Mouse (Mus musculus): ENCODE measurements around the gene Kri1. TPM values are rescaled to one million over a fixed set of nuclear protein-coding genes. Genes with fewer than 3 reads are reported as not detected.

Gene Kri1
- polyA plus RNA-seq, 1 experiment from 2014 or later = 16.3 TPM

- Histone ChIP-seq H3K4me1 (replicated peaks; ENCODE audit: control insufficient read depth, insufficient read depth, low read length) (peaks cover 12% of the 10 kb centered on the region), H3K9ac (ENCODE audit: low read length) (peak within 1 kb of the TSS; percentile 98), H3K27ac (ENCODE audit: low read depth, low read length) (peak within 1 kb of the TSS; percentile 68), H3K9me3 (ENCODE audit: control insufficient read depth, low read length) (no peaks in the 10 kb centered on the region), H3K36me3 (ENCODE audit: control insufficient read depth, insufficient read depth, low read length) (no peaks in the 10 kb centered on the region; the same call in 1 of the 2 replicates), H3K27me3 (ENCODE audit: control insufficient read depth, insufficient read depth, low read length) (peaks cover 19% of the 10 kb centered on the region), H3K4me2 (ENCODE audit: low read depth, low read length, severe bottlenecking) (peak within 1 kb of the TSS; percentile 82), H3K4me3 (ENCODE audit: low read depth, low read length) (peak within 1 kb of the TSS; percentile 95)
- ATAC-seq (replicated peaks; ENCODE audit: low FRiP score) (peak; percentile 88), DNase-seq (ENCODE audit: low spot score) (peak; percentile 91)
- WGBS = under 1% methylated on average over 80 of the region's 90 CpGs
Observed at GRCm38 (mm10) chr9:21238733-21239464, 48.9 kb downstream of the Kri1 start, which contains the start of gene Keap1. Gene Keap1 (minus strand): TSS chr9:21239361.

DNA sequence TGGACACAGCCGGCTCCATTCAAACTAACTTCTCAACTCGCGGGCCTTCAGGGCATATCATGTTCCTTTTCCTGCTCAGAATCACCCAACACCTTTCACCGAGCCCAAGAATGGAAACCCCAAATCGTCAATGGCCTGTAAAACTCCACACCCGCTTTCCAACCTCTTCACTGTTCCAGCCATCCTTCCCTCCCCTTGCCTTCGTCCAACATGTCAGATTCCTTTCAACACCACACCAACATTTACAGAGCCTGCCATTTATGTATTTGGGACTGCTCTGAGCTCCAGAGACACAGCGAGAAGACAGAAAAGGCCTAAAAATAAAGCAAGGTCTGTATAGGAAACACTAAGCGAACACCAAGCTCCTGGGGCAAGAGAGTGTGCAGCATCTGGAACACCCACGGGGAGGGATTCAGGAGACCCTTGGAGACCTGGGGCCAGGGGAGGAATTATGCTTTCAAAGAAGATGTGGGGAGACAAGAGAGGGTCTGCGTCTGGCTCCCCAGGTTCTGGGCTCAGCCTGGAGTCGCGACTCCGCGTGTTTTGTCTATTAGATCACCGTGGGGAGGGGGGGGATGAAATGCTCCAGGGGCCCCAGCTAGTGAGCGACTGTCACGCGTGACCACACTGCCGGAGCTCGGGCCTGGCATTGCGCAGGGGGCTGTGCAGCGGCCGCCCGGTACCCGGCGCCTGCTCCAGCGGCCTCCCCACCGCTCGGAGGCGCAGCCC lies 49.6 kb downstream of the Kri1 start:
- Histone ChIP-seq H3K27me3 (ENCODE audit: control insufficient read depth, insufficient read depth, low read length) (peaks cover 12% of the 10 kb centered on the region), H3K9me3 (ENCODE audit: control insufficient read depth, low read length) (no peaks in the 10 kb centered on the region), H3K4me2 (ENCODE audit: low read depth, low read length, severe bottlenecking) (peak overlapping the region; percentile 82), H3K4me1 (replicated peaks; ENCODE audit: control insufficient read depth, insufficient read depth, low read length) (peaks cover 10% of the 10 kb centered on the region), H3K36me3 (ENCODE audit: control insufficient read depth, insufficient read depth, low read length) (no peaks in the 10 kb centered on the region; the same call in 1 of the 2 replicates), H3K27ac (ENCODE audit: low read depth, low read length) (peak overlapping the region; percentile 68), H3K9ac (ENCODE audit: low read length) (peak overlapping the region; percentile 98), H3K4me3 (ENCODE audit: low read depth, low read length) (peak overlapping the region; percentile 95)
- ATAC-seq (replicated peaks; ENCODE audit: low FRiP score) (no peak), DNase-seq (ENCODE audit: low spot score) (no peak)
- WGBS = 2% methylated on average over 31 of the region's 31 CpGs

DNA sequence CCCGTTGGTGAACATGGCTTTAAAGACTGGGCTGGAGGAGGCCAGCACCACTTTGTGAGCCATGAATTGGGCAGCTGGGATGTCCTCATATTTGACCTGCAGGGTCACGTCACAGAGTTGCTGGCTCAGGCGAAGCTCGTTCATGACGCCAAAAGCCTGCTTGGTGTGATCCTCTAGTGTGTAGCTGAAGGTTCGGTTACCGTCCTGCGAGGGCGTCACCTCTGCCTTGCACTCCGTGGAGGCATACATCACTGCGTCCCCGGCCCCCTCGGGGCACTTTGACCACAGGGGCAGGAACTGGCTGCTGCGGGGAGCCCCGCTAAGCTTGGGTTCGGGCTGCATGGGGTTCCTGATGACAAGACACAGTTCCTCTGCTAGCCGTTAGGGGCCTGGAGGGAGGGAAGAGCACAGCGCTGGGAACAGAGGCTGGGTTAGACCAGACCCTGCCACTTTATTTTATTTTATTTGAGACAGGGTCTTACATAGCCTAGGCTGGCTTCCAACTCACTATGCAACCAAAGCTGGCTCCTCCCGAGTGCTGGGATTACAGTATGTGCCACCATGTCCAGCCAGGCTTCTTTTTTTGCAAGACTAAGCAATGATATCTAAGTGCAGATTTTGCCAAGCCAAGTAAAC lies 50.3 kb downstream of the Kri1 start:
- WGBS = 21% methylated on average over 19 of the region's 19 CpGs
- DNase-seq (ENCODE audit: low spot score) = peak; percentile 74
- H3K9me3 ChIP-seq (ENCODE audit: control insufficient read depth, low read length) = no peaks in the 10 kb centered on the region
- peak overlapping the region; percentile 98 for H3K9ac ChIP-seq (ENCODE audit: low read length)
- peak overlapping the region; percentile 95 for H3K4me3 ChIP-seq (ENCODE audit: low read depth, low read length)
- 0 out of 2 replicates have a peak, but pooled peaks have one; percentile 6 for ATAC-seq (replicated peaks; ENCODE audit: low FRiP score)
- no peaks in the 10 kb centered on the region; the same call in 1 of the 2 replicates for H3K36me3 ChIP-seq (ENCODE audit: control insufficient read depth, insufficient read depth, low read length)
- H3K4me1 ChIP-seq (replicated peaks; ENCODE audit: control insufficient read depth, insufficient read depth, low read length) = peaks cover 10% of the 10 kb centered on the region
- H3K27ac ChIP-seq (ENCODE audit: low read depth, low read length) = peak overlapping the region; percentile 68
- peaks cover 6% of the 10 kb centered on the region; the same call in 1 of the 2 replicates for H3K27me3 ChIP-seq (ENCODE audit: control insufficient read depth, insufficient read depth, low read length)
- peak overlapping the region; percentile 82 for H3K4me2 ChIP-seq (ENCODE audit: low read depth, low read length, severe bottlenecking)

GRCm38 (mm10) chr9:21236991-21237367 lies 50.8 kb downstream of the Kri1 start:
- no peak overlapping the region for H3K4me3 ChIP-seq (ENCODE audit: low read depth, low read length)
- no peak overlapping the region for H3K27ac ChIP-seq (ENCODE audit: low read depth, low read length)
- DNase-seq (ENCODE audit: low spot score) (no peak), ATAC-seq (replicated peaks; ENCODE audit: low FRiP score) (no peak)
- peaks cover 2% of the 10 kb centered on the region; the same call in 1 of the 2 replicates for H3K27me3 ChIP-seq (ENCODE audit: control insufficient read depth, insufficient read depth, low read length)
- peak overlapping the region; percentile 82 for H3K4me2 ChIP-seq (ENCODE audit: low read depth, low read length, severe bottlenecking)
- H3K36me3 ChIP-seq (ENCODE audit: control insufficient read depth, insufficient read depth, low read length) = no peaks in the 10 kb centered on the region; the same call in 1 of the 2 replicates
- WGBS = 83% methylated on average over 25 of the region's 25 CpGs
- H3K9me3 ChIP-seq (ENCODE audit: control insufficient read depth, low read length) = no peaks in the 10 kb centered on the region
- H3K9ac ChIP-seq (ENCODE audit: low read length) = no peak overlapping the region; the same call in 1 of the 2 replicates
- H3K4me1 ChIP-seq (replicated peaks; ENCODE audit: control insufficient read depth, insufficient read depth, low read length) = peaks cover 10% of the 10 kb centered on the region

DNA sequence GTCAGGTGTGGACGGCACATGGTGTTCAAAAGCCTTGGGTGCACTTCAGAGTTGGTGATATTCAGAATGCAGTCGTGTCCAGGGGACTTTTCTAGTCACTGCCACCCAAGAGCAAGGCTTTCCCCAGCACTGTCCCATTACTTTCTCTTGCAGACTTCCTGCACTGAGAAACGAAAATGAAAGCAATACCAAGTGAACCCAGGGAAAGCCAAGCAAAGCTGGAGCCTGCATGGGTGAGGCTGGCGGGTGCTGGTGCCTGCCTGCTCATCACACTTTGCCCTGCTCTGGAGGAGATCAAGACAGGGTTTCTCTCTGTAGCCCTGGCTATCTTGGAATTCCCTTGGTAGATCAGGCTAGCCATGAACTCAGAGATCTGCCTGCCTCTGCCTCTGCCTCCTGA lies 52.4 kb downstream of the Kri1 start:
- no peak for ATAC-seq (replicated peaks; ENCODE audit: low FRiP score)
- Histone ChIP-seq H3K27ac (ENCODE audit: low read depth, low read length) (no peak overlapping the region), H3K36me3 (ENCODE audit: control insufficient read depth, insufficient read depth, low read length) (no peaks in the 10 kb centered on the region; the same call in 1 of the 2 replicates), H3K4me3 (ENCODE audit: low read depth, low read length) (no peak overlapping the region), H3K4me2 (ENCODE audit: low read depth, low read length, severe bottlenecking) (no peak overlapping the region), H3K9ac (ENCODE audit: low read length) (no peak overlapping the region), H3K4me1 (replicated peaks; ENCODE audit: control insufficient read depth, insufficient read depth, low read length) (peaks cover 10% of the 10 kb centered on the region), H3K9me3 (ENCODE audit: control insufficient read depth, low read length) (no peaks in the 10 kb centered on the region), H3K27me3 (ENCODE audit: control insufficient read depth, insufficient read depth, low read length) (no peaks in the 10 kb centered on the region)
- 93% methylated on average over 4 of the region's 4 CpGs for WGBS
- DNase-seq (ENCODE audit: low spot score) = no peak

GRCm38 (mm10) chr9:21233805-21234204 lies 54.0 kb downstream of the Kri1 start:
- Histone ChIP-seq H3K9me3 (ENCODE audit: control insufficient read depth, low read length) (no peaks in the 10 kb centered on the region), H3K4me2 (ENCODE audit: low read depth, low read length, severe bottlenecking) (no peak overlapping the region), H3K4me1 (replicated peaks; ENCODE audit: control insufficient read depth, insufficient read depth, low read length) (peaks cover 10% of the 10 kb centered on the region), H3K27me3 (ENCODE audit: control insufficient read depth, insufficient read depth, low read length) (no peaks in the 10 kb centered on the region), H3K9ac (ENCODE audit: low read length) (no peak overlapping the region), H3K4me3 (ENCODE audit: low read depth, low read length) (no peak overlapping the region), H3K36me3 (ENCODE audit: control insufficient read depth, insufficient read depth, low read length) (no peaks in the 10 kb centered on the region; the same call in 1 of the 2 replicates), H3K27ac (ENCODE audit: low read depth, low read length) (no peak overlapping the region)
- DNase-seq (ENCODE audit: low spot score) (no peak), ATAC-seq (replicated peaks; ENCODE audit: low FRiP score) (no peak)
- WGBS = 77% methylated on average over 28 of the region's 28 CpGs

- H3K36me3 ChIP-seq (ENCODE audit: control insufficient read depth, insufficient read depth, low read length) = no peaks in the 10 kb centered on the region; the same call in 1 of the 2 replicates
Observed at GRCm38 (mm10) chr9:21233366-21233765, 54.4 kb downstream of the Kri1 start.

DNA sequence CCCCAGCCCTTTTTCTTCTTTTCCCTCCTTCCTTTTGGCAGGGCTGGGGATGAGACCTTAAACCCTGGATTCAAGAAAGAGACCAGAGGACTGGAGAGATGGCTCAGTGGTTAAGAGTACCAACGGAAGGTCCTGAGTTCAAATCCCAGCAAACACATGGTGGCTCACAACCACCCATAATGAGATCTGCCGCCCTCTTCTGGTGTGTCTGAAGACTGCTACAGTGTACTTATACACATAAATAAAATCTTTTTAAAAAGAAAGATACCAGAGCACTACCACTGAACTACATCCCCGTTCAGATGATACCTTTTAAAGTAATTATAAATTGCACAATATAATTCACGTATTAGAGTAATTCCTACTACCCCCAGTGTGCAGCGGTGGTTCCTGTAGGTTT lies 54.9 kb downstream of the Kri1 start:
- Histone ChIP-seq H3K27ac (ENCODE audit: low read depth, low read length) (no peak overlapping the region), H3K4me1 (replicated peaks; ENCODE audit: control insufficient read depth, insufficient read depth, low read length) (peaks cover 8% of the 10 kb centered on the region), H3K27me3 (ENCODE audit: control insufficient read depth, insufficient read depth, low read length) (no peaks in the 10 kb centered on the region), H3K9me3 (ENCODE audit: control insufficient read depth, low read length) (no peaks in the 10 kb centered on the region), H3K9ac (ENCODE audit: low read length) (no peak overlapping the region), H3K4me3 (ENCODE audit: low read depth, low read length) (no peak overlapping the region), H3K4me2 (ENCODE audit: low read depth, low read length, severe bottlenecking) (no peak overlapping the region), H3K36me3 (ENCODE audit: control insufficient read depth, insufficient read depth, low read length) (no peaks in the 10 kb centered on the region; the same call in 1 of the 2 replicates)
- WGBS = 89% methylated on average over 5 of the region's 5 CpGs
- ATAC-seq (replicated peaks; ENCODE audit: low FRiP score) (no peak), DNase-seq (ENCODE audit: low spot score) (no peak)

More at GRCm38 (mm10) chr9:21233366-21233765, 54.4 kb downstream of the Kri1 start:
- H3K4me3 ChIP-seq (ENCODE audit: low read depth, low read length) = no peak overlapping the region
- peaks cover 10% of the 10 kb centered on the region for H3K4me1 ChIP-seq (replicated peaks; ENCODE audit: control insufficient read depth, insufficient read depth, low read length)
- no peak overlapping the region for H3K4me2 ChIP-seq (ENCODE audit: low read depth, low read length, severe bottlenecking)
- ATAC-seq (replicated peaks; ENCODE audit: low FRiP score) (no peak), DNase-seq (ENCODE audit: low spot score) (no peak)
- no peak overlapping the region for H3K9ac ChIP-seq (ENCODE audit: low read length)
- no peak overlapping the region for H3K27ac ChIP-seq (ENCODE audit: low read depth, low read length)
- WGBS = 85% methylated on average over 29 of the region's 29 CpGs
- no peaks in the 10 kb centered on the region for H3K27me3 ChIP-seq (ENCODE audit: control insufficient read depth, insufficient read depth, low read length)
- no peaks in the 10 kb centered on the region for H3K9me3 ChIP-seq (ENCODE audit: control insufficient read depth, low read length)

All from forebrain, embryonic 11.5 days (tissue).